Mouse (Mus musculus) spleen, postnatal 36 days (tissue): ENCODE data around the gene Nfx1.

Source experiments
- DNase-seq, 2 experiments: peaks; one replicate each; pipeline ENCODE4 v3.0.0; 2022; ENCODE audit warnings: low spot score in 2 of 2, mixed read lengths in 1 of 2

Nfx1 gene

GRCm38 (mm10) chr4:40975678-40976077 is 5.0 kb downstream of the Nfx1 start:
- no peak for DNase-seq

- DNase-seq, result no peak
Observed at GRCm38 (mm10) chr4:40976651-40977050, 5.9 kb downstream of the Nfx1 start.

- no peak for DNase-seq
Observed at GRCm38 (mm10) chr4:40979430-40979829, 8.7 kb downstream of the Nfx1 start.

- no peak for DNase-seq
Observed at GRCm38 (mm10) chr4:40982486-40982885, 11.8 kb downstream of the Nfx1 start.

- no peak for DNase-seq
Observed at GRCm38 (mm10) chr4:40983686-40984085, 13.0 kb downstream of the Nfx1 start.

GRCm38 (mm10) chr4:40989633-40990032 is 18.9 kb downstream of the Nfx1 start:
- DNase-seq, result no peak

- no peak for DNase-seq
Observed at GRCm38 (mm10) chr4:40996302-40996701, 25.6 kb downstream of the Nfx1 start.

- no peak for DNase-seq
Observed at GRCm38 (mm10) chr4:40997916-40998315, 27.2 kb downstream of the Nfx1 start.

GRCm38 (mm10) chr4:41000271-41000670 is 29.6 kb downstream of the Nfx1 start:
- no peak for DNase-seq

GRCm38 (mm10) chr4:41000842-41001639 is 30.3 kb downstream of the Nfx1 start:
- no peak for DNase-seq

GRCm38 (mm10) chr4:41013351-41013750 is 42.6 kb downstream of the Nfx1 start:
- DNase-seq, result no peak

- DNase-seq, result no peak
Observed at GRCm38 (mm10) chr4:41015798-41016197, 45.1 kb downstream of the Nfx1 start.

GRCm38 (mm10) chr4:41021094-41021493 is 50.4 kb downstream of the Nfx1 start:
- no peak for DNase-seq

- DNase-seq, result no peak
Observed at GRCm38 (mm10) chr4:41026086-41026787, 55.5 kb downstream of the Nfx1 start.

- no peak for DNase-seq
Observed at GRCm38 (mm10) chr4:41027872-41028271, 57.2 kb downstream of the Nfx1 start.

GRCm38 (mm10) chr4:41028272-41028671 is 57.6 kb downstream of the Nfx1 start:
- no peak for DNase-seq

- DNase-seq, result no peak
Observed at GRCm38 (mm10) chr4:41029372-41029771, 58.7 kb downstream of the Nfx1 start.

- no peak for DNase-seq
Observed at GRCm38 (mm10) chr4:41031242-41031641, 60.5 kb downstream of the Nfx1 start.

- no peak for DNase-seq
Observed at GRCm38 (mm10) chr4:41037942-41038341, 67.2 kb downstream of the Nfx1 start.

GRCm38 (mm10) chr4:41040983-41041382 is 70.3 kb downstream of the Nfx1 start:
- no peak for DNase-seq

GRCm38 (mm10) chr4:41042880-41043279 is 72.2 kb downstream of the Nfx1 start:
- no peak for DNase-seq

- no peak for DNase-seq
Observed at GRCm38 (mm10) chr4:41043961-41044360, 73.3 kb downstream of the Nfx1 start.

- no peak for DNase-seq
Observed at GRCm38 (mm10) chr4:41045288-41045687, 74.6 kb downstream of the Nfx1 start.
